Mouse (Mus musculus) mouse embryonic stem cell (cell line): Measurements from ENCODE around the gene Pknox2.

Experiments used
- in situ Hi-C, 2 experiments: fragments of 300-500 bp; cut with MboI; formaldehyde crosslinking; loops; 1 replicate in 1 of 2; 3 replicates in 1 of 2; pipeline ENCODE4 v1.14.3; 2019 to 2020; ENCODE audit warnings: low sequenced_read_pairs in 2 of 2, low pct_unique_long_range_greater_than_20kb in 1 of 2, mixed read lengths in 1 of 2; ENCODE audit not compliant: unreplicated experiment in 1 of 2

Gene Pknox2

DNA sequence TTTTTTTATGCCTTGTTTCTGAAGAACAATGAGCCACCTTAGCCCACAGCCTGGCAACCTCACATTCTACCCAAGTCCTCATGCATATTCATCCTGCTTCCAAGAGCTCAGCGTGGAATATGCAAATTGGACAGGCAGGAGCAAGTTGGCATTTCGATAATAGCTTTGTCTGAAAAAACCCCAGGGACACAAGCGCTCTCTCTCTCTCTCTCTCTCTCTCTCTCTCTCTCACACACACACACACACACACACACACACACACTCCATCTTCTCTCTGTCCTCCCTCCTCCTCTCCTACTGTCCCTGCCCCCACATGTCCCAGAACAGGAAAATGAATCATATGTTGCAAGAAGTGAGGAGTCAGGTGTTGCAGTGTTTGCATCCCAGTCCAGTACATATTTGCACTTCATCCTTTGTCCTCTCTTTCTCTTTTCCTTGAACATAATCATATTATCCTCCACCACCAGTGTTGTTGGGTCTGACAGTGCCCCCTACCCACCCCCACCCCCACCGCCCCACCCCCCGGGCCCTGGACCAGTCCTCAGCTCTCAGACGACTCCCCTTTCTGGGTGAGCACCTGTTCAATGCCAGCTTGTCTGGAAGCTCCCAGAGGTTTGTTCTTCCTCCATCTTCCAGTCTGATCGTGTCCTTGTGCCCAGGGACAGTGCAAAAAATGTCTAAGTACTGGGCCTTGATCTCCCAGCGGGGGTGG is 265.0 kb downstream of the Pknox2 start:
- in situ Hi-C loops: loop anchor here in 1 of 2 experiments (25.0 kb wide), 1 partner anchor 445 kb away; the partner anchor contains the start of gene Gm7257

DNA sequence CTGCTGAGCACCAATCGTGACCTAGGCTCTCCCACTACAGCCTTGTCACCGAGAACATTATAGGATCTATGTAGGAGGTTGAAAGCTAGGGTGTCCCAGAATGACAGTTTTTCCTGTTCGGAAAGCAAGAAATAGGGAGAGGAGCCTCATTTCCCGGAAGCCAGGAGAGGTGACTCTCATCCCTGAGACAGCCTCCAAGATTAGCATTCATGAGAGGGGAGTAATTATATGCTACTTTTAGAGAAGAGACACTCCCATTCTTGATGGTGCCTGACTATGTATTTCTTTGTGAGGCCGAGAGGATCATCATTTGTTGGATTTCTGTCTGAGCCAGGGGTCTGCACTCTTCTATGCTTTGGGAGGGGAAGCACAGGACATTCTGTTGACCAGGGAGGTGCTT is 265.6 kb downstream of the Pknox2 start:
- in situ Hi-C loops: loop anchor here in 1 of 2 experiments (25.0 kb wide), 1 partner anchor 444 kb away; the partner anchor contains the start of gene Gm7257

DNA sequence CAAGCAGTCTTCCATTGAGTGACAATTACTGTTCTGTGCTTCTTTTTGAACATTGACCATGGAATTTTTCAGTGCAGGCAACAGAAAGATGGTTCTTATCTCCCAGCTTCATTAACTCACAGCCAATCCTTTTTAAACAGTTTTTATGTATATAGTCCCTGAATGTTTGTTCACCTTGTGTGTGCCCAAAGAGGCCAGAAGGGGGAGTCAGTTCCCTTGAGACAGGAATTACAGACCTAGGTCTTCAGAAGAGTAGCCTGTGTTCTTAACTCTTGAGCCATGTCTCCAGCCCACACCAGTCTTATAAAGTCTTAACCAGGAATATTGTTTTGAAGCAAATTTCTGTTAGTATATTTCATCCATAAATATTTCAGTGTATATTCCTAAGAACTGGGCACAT is 270.4 kb downstream of the Pknox2 start:
- in situ Hi-C loops: loop anchor here in 1 of 2 experiments (25.0 kb wide), 1 partner anchor 439 kb away; the partner anchor contains the start of gene Gm7257

DNA sequence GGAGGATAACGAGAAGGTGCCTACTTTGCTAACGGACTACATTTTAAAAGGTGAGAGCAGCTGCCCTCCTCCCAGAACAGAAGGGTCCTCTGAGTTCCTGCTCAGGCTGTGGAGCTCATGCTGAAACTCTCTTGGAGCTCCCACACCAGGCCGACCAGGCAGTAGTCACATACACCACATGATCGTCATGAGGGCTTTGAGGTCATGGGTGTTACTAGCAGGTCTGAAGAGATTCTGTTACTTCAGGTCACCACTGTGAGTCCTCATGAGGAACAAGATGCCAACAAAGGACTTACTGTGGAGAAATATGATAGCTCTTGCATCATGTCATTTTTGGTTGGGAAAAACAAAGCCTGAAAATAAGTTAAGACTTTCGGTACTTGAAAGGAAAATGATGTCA is 270.9 kb downstream of the Pknox2 start:
- in situ Hi-C loops: loop anchor here in 1 of 2 experiments (25.0 kb wide), 1 partner anchor 439 kb away; the partner anchor contains the start of gene Gm7257

DNA sequence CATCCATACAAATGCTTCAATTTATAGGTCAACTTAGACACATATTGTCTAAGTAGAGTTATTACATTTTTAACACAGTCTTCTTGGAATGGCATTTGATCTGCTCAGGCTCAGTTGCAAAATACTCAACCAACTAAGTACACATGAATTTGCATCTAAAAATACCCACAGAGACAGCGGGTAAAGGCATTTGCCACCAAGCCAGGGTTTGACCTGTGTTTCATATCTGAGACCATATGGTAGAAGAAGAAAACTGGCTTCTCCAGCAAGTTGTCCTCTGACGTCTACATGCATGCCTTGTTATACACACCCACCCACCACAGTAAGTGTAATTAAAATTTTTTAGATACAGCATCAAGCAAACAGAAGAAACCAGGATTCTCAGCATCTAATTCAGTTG is 273.4 kb downstream of the Pknox2 start:
- in situ Hi-C loops: no loop called here

DNA sequence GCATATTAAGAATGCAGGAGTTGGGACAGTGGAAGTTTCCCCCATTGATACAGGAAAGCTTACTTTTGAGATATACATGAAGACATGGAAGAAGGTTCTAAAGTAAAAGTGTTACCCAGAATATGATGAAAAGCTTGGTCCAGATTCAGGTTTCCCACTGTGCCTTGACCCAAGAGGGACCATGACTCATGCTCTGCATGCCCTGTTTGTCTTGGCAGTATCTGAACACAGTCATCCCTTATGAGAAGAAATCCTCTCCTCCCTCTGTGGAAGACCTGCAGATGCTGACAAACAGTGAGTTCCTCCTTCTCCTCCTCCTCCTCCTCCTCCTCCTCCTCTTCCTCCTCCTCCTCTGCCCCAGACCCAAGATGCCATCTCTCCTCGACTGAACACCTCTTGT is 276.9 kb downstream of the Pknox2 start:
- in situ Hi-C loops: no loop called here

DNA sequence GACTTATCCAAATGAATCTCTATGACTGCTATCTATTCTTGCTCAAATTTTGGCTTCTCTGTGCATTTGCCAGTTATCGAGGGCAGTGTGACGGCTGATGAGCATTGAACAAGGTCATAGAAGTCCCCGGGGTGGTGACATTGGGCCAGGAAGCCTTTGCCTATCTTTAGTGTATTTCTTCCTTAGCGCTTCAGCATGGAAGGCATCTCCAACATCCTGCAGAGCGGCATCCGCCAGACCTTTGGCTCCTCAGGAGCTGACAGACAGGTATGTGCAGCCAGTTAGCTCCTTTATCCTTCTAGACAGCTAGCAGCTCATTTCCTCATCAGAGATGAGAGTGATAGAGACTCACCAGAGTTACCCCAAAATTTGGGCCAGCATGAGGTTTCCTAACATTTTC is 278.5 kb downstream of the Pknox2 start:
- in situ Hi-C loops: no loop called here

DNA sequence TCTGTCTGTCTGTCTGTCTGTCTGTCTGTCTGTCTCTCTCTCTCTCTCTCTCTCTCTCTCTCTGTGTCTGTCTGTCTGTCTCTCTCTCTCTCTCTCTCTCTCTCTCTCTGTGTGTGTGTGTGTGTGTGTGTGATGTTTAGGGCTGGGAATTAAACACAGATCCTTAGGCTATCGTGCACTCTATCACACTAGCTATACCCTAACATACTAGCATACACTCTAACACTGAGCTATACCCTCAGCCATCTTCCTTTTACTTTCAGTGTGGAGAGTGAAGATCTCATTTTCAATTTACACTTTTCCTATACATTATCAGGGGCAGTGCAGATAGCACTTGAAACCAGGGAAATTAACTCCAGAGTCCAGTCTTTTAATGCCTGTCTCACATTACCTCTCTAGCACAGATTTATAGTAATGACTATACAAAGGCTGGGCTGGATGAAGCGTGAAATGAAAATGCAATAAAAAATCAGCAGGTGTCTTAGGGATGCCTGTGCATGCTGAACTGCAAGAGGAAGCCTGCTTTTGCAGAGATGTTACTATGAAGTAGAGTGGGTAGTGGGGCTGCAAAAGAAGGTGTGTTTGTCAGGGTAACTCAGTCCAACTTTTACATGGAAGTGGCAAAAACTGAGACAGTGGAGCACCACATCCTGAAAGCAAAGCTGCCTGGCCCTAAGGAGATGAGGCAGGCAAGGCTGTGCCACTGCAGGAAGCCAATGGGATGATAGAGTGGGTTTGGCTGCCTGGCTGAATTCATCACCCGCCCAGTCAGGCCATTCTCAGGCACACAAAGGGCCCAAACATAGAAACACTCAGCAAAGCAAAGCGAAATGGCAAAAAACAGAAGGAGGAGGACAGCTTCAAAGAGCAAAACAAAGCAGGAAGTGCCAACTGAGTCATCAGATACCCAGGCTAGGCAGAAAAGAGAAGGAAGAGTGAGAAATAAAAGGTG is 282.1 kb downstream of the Pknox2 start:
- in situ Hi-C loops: no loop called here

DNA sequence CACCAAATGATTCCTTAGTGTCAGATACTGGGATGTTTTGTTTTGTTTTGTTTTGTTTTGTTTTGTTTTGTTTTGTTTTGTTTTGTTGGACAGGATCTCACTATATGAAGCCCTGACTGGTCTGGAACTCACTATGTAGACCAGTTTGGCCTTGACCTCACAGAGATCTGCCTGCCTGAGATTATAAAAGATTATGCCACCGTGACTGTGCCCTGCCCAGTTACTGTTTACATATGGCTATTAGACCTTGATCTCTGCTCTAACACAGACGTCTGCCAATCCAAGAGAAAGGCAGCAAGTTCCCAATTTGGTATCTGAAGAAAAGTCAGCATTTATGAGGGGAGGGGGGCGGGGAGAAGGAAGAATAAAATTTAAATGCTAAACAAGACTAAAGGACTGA is 283.5 kb downstream of the Pknox2 start:
- in situ Hi-C loops: no loop called here

DNA sequence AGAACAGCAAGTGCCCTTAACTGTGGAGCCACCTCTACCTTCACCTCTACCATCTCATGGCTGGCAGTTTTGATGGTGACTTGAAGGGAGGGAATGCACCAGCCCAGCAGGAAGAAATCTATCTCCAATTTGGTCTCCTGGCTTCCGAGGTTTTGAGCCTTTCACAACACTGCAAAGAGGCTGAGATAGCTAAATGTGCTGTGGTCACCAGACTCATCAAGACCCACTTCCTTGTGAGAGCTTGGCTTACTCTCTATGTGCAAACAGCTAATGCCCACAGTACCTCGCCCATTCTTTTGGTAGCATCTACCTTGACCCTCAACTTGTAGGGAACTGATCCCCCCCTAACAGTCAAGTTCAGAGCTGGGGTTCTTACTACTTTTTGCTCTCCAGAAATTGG is 284.6 kb downstream of the Pknox2 start:
- in situ Hi-C loops: no loop called here

DNA sequence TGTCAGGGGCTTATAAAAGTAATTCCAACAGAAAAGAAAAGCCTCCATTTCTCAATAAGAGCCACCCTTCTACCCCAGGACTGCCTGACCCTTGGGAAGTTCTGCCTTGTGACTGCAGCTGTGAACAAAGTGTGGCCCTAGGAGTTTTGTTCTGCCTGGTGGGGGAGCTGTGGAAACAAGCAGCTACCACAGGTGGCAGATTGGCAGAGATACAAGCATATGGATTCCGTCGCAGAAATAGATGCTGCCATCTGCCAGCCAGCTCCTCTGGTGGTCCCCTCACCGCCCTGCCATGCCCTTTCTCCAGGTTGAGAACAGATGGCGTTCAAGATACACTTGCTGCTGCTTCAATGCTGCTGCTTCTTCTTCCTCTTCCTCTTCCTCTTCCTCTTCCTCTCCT is 288.5 kb downstream of the Pknox2 start:
- in situ Hi-C loops: no loop called here

DNA sequence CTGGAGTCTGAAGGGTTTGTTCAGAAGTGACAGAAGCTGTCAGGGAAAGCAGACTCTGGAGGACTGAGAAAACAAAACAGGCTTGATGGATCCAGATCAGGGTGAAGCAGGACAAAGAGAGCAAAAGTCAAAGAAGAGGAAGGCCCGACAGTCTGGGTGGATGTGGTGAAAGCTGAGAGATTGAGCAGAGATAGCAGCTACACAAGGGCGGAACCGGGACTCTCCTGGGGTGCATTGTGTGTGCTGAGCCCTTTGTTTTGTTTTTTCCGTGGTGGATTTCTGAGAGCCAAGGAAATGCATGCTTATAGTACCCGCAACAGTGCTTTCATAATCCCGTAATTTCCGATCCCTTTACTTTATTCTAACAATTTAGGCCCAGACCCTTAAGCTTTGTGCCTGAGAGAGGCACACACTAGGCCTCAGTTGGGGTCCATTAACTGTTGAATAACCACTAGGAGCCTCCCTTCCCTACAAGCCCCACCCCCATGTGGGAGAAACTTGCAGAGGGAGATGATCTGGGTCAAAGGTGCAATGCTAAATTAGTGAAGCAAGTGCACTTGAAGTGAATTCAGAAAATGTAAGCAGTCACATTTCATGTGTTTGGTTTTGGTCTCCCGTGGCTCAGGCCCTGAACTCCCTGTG is 289.6 kb downstream of the Pknox2 start:
- in situ Hi-C loops: no loop called here

DNA sequence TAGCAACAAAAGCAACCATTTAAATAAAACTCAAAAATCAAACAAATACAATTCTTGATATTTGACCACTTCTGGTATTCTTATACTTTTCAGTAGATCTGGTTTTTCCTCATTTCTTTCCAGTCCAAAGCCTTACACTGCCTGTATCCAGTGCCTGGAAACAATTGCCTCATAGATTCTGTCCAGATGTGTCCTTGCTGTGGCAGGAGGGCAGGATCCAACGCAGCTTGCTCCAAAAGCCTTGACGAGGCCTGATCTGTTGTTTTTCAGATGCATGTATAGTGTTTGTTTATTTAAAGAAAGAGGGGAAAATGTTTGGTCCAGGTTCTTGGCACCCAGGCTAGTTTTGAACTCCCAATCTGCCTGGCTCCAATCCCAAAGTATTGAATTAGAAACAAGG is 290.9 kb downstream of the Pknox2 start:
- in situ Hi-C loops: no loop called here

DNA sequence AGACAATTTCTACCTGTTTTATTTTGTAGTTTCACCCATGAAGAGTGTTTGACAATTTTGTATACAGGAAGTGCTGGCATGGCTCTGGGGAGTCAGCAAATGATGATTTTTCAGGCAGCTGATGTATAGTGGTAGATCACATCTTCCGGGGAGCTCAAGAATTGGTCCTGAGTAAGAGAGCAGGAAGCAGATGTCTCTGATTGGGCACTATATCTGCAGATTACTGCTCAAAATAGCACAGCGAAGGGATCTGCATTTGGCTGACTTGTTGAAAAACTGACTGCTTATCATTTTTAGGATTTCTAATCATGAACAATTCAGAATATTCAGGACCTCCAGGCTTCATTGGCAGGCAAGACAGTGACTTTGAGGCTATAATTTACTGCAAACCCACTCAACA is 295.0 kb downstream of the Pknox2 start:
- in situ Hi-C loops: no loop called here

DNA sequence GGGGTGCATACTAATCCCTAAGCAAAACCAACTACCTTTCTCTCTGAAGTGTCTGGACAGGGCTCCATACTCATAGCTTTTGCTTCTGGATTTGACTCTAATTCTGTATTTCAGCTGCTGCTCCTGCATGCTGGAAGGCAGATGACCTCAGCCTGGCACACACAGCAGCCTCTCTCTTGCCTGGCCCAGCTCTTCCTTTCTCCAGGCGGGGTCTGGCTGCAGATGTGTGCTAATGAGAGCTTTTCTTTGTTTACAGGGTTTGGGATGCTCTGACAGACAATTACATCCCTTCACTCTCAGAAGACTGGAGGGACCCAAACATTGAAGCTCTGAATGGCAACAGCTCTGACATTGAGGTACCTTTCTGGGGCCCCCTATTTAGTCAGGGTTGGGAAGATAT is 297.1 kb downstream of the Pknox2 start:
- in situ Hi-C loops: no loop called here

DNA sequence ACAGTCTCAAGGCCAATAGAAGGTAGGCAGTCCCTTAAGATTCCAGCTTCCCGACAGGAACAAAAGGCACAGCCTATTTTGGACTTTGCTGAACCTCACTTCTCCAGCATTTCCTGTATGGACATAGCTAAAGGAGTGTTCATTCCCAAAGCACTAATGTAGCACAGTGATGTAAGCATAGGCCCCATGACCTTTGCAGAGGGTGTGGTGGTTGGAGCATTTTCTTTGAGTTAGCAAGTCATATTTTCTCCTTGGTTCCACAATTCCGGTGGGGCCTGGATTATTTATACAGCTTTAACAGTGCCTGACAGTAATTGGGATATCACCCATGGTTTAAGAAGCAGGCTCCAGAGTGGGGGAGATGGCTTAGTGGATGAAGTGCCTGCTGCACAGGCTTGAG is 298.5 kb downstream of the Pknox2 start:
- in situ Hi-C loops: no loop called here

DNA sequence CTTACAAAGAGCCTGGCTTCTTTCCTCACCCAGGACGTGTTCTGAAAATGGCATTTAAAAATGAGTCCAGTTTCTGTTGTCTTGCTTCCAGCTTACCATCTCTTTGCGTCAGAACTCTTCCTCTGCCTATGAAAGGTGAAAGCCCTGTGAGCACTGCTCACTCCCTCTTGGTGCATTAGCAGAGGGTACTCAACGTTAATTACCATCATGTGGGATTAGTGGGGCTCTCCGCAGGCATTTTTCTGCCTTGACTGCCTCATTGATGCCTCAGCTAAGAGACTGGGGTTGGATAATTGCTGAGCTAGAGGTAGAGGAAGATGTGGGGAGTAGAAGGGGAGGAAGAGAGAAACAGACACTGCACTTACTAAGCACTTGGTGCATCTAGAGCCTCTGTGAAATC is 300.9 kb downstream of the Pknox2 start:
- in situ Hi-C loops: no loop called here
